Comparison of ENCODE assay signal across 8 mouse cellular contexts in genomic region chr4:152285505-152285904, GRCm38 (mm10). TPM values are rescaled to one million over a fixed set of nuclear protein-coding genes. Genes with fewer than 3 reads are reported as not detected.
DNase-seq lines count a peak whose midpoint lies in the region; ATAC-seq lines count a peak whose summit lies in the region.

No protein-coding gene starts in this region.

- no peaks in the 10 kb centered on the region for H3K36me3 ChIP-seq in heart, embryonic 11.5 days (ENCODE audit: control insufficient read depth, insufficient read depth, low read length)
- H3K36me3 ChIP-seq in limb, embryonic 10.5 days = no peaks in the 10 kb centered on the region

- H3K27me3 ChIP-seq in heart, embryonic 11.5 days (ENCODE audit: control insufficient read depth, insufficient read depth, low read length) = peaks cover 91% of the 10 kb centered on the region
- peaks cover 96% of the 10 kb centered on the region for H3K27me3 ChIP-seq in limb, embryonic 10.5 days (ENCODE audit: low read depth, poor library complexity, severe bottlenecking)

- ATAC-seq in heart, embryonic 11.5 days (replicated peaks; ENCODE audit: insufficient number of reproducible peaks, low FRiP score, low TSS enrichment) = no peak

- no peak overlapping the region for H3K4me3 ChIP-seq in heart, embryonic 11.5 days (ENCODE audit: low read depth, low read length)
- H3K4me3 ChIP-seq in limb, embryonic 10.5 days = no peak overlapping the region

- H3K4me1 ChIP-seq in heart, embryonic 11.5 days (ENCODE audit: control insufficient read depth, insufficient read depth, low read length) = peaks cover 11% of the 10 kb centered on the region
- H3K4me1 ChIP-seq in limb, embryonic 10.5 days = peaks cover 31% of the 10 kb centered on the region

- no peak overlapping the region for H3K9ac ChIP-seq in heart, embryonic 11.5 days (ENCODE audit: low read depth, low read length)

- WGBS in heart, embryonic 11.5 days (ENCODE audit: insufficient replicate concordance) = 0% methylated on average over 10 of the region's 10 CpGs
- 5% methylated on average over 10 of the region's 10 CpGs for WGBS in limb, embryonic 10.5 days

- H3K4me2 ChIP-seq in heart, embryonic 11.5 days = no peak overlapping the region

- no peak overlapping the region for H3K27ac ChIP-seq in heart, embryonic 11.5 days (ENCODE audit: low read depth, low read length)
- no peak overlapping the region for H3K27ac ChIP-seq in limb, embryonic 10.5 days

- peak; percentile 79 for DNase-seq in heart, adult 8-10 months (ENCODE audit: low spot score)
- DNase-seq in A20 (ENCODE audit: low read depth, low spot score) = peak; percentile 53
- peak; percentile 64 to 73 for DNase-seq in adrenal gland, postnatal 36 days
- DNase-seq in gastrocnemius, adult 8-10 months (ENCODE audit: low spot score in 2 of 2) = peak; percentile 31 to 56
- DNase-seq in limb, embryonic 10.5 days (ENCODE audit: low spot score) = peak; percentile 75
- peak; percentile 79 for DNase-seq in retina, postnatal 1 day
- no peak for DNase-seq in frontal cortex, postnatal 14 days (ENCODE audit: low spot score in 2 of 2)

- no peaks in the 10 kb centered on the region for H3K9me3 ChIP-seq in heart, embryonic 11.5 days (replicated peaks; ENCODE audit: control insufficient read depth, low read length)
- H3K9me3 ChIP-seq in limb, embryonic 10.5 days (replicated peaks) = no peaks in the 10 kb centered on the region

RNA-seq across cellular contexts. Expression of gene Hes3, which starts 6.0 kb away (rescaled TPM):
- not detected for total RNA-seq in heart, adult 8-10 months (2022)
- polyA plus RNA-seq in heart, embryonic 11.5 days (2014; fragmentation: Nextera tagmentation; extraction: Ambion mirVana) = not detected in 2 replicates
- total RNA-seq in adrenal gland, postnatal 36 days (2021) = not detected
- not detected for total RNA-seq in gastrocnemius, adult 8-10 months (2022)
- not detected in 2 replicates for polyA plus RNA-seq in limb, embryonic 10.5 days (2016; fragmentation: Nextera tagmentation; extraction: Ambion mirVana)

RNA-seq across cellular contexts. Expression of gene Gpr153, which starts 11.5 kb away (rescaled TPM):
- 10 to 100 TPM in 2 of 4 experiments, 1 to 10 TPM in 2; 5.6 to 11.9 (median 9.8) TPM for total RNA-seq in heart, adult 8-10 months (2022)
- polyA plus RNA-seq in heart, embryonic 11.5 days (2014; fragmentation: Nextera tagmentation; extraction: Ambion mirVana) = 7.8 and 9.0 TPM in 2 replicates
- 1 to 10 TPM; 4.7 to 7.2 TPM for total RNA-seq in adrenal gland, postnatal 36 days (2021)
- 1 to 10 TPM; 2.4 to 2.7 (median 2.5) TPM for total RNA-seq in gastrocnemius, adult 8-10 months (2022)
- polyA plus RNA-seq in limb, embryonic 10.5 days (2016; fragmentation: Nextera tagmentation; extraction: Ambion mirVana) = 1.4 and 3.0 TPM in 2 replicates

RNA-seq across cellular contexts. Expression of gene Icmt, which starts 11.5 kb away (rescaled TPM):
- 10 to 100 TPM; 25.2 to 36.4 (median 30.6) TPM for total RNA-seq in heart, adult 8-10 months (2022)
- 15.9 and 22.6 TPM in 2 replicates for polyA plus RNA-seq in heart, embryonic 11.5 days (2014; fragmentation: Nextera tagmentation; extraction: Ambion mirVana)
- total RNA-seq in adrenal gland, postnatal 36 days (2021) = 10 to 100 TPM; 49.0 to 50.2 TPM
- total RNA-seq in gastrocnemius, adult 8-10 months (2022) = 10 to 100 TPM; 19.3 to 27.2 (median 21.6) TPM
- 31.4 and 33.9 TPM in 2 replicates for polyA plus RNA-seq in limb, embryonic 10.5 days (2016; fragmentation: Nextera tagmentation; extraction: Ambion mirVana)

RNA-seq across cellular contexts. Expression of gene Rnf207, which starts 33.3 kb away (rescaled TPM):
- total RNA-seq in heart, adult 8-10 months (2022) = 10 to 100 TPM; 29.1 to 63.4 (median 46.1) TPM
- polyA plus RNA-seq in heart, embryonic 11.5 days (2014; fragmentation: Nextera tagmentation; extraction: Ambion mirVana) = 27.4 and 27.5 TPM in 2 replicates
- under 1 TPM; 0.46 to 0.96 TPM for total RNA-seq in adrenal gland, postnatal 36 days (2021)
- total RNA-seq in gastrocnemius, adult 8-10 months (2022) = not detected
- 0.70 and 1.1 TPM in 2 replicates for polyA plus RNA-seq in limb, embryonic 10.5 days (2016; fragmentation: Nextera tagmentation; extraction: Ambion mirVana)

RNA-seq across cellular contexts. Expression of gene Rpl22, which starts 40.0 kb away (rescaled TPM):
- 100 to 1,000 TPM; 266 to 327 (median 276) TPM for total RNA-seq in heart, adult 8-10 months (2022)
- 285 and 300 TPM in 2 replicates for polyA plus RNA-seq in heart, embryonic 11.5 days (2014; fragmentation: Nextera tagmentation; extraction: Ambion mirVana)
- total RNA-seq in adrenal gland, postnatal 36 days (2021) = 100 to 1,000 TPM; 496 to 507 TPM
- 100 to 1,000 TPM; 195 to 290 (median 232) TPM for total RNA-seq in gastrocnemius, adult 8-10 months (2022)
- polyA plus RNA-seq in limb, embryonic 10.5 days (2016; fragmentation: Nextera tagmentation; extraction: Ambion mirVana) = 352 and 417 TPM in 2 replicates

Comparison
In these comparisons a context has a peak if more than half of its experiments do, and no peak if none do; other contexts are left out.
1. DNase-seq: peak in heart, adult 8-10 months (single experiment), A20 (single experiment), adrenal gland, postnatal 36 days (2 of 2), gastrocnemius, adult 8-10 months (2 of 2), limb, embryonic 10.5 days (single experiment) and retina, postnatal 1 day (single experiment); none in frontal cortex, postnatal 14 days (0 of 2).